Mouse (Mus musculus): ENCODE results near the gene Gm2004.
"Not testable (repeated sequence)": the region's sequence is repeated elsewhere in the genome, so short reads cannot be mapped to it uniquely, and the experiment has no call there.

The Gm2004 gene

GRCm38 (mm10) chr2:176149725-176150124 is at the start of gene Gm2004:
Gm2004 (minus strand) TSS chr2:176149825.
- not testable (repeated sequence) for DNase-seq (ENCODE audit: low spot score)
